Mouse (Mus musculus) CD4-positive, CD25-positive, alpha-beta regulatory T cell (primary cell): ENCODE data around the gene Ncor1. TPM values are rescaled to one million over a fixed set of nuclear protein-coding genes. Genes with fewer than 3 reads are reported as not detected.

Source experiments
- polyA plus RNA-seq: library from polyadenylated mRNA; unstranded; fragments of 100-300 nt; shearing (Covaris generic); gene quantifications from one replicate; pipeline ENCODE4 v1.2.1, GENCODE M21; 2017

Gene Ncor1
- polyA plus RNA-seq: 437 TPM

DNA sequence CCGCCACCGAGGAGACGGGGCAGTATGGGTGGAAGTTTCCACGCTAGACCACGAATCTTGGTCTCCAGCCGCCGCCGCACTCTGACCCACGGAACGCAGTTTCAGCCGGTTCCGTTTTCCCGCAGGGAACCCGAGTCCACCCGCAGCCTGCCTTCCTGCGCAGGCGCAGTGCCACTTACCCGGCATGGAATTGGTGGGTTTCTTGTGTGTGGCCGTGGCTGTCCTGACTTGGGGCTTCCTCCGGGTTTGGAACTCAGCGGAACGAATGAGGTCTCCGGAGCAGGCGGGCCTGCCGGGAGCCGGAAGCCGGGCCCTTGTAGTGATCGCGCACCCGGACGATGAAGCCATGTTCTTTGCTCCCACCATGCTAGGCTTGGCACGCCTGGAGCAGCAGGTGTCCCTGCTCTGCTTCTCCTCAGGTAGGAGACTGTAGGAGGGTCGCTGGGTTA lies at the start of gene Ncor1, which contains the start of gene Pigl:
Gene Ncor1, minus strand, starts transcription at position 266 of the 449 bp plus-strand sequence.
Gene Pigl, plus strand, starts transcription at position 185 of the 449 bp plus-strand sequence.

GRCm38 (mm10) chr11:62280675-62281600 lies 177.4 kb downstream of the Ncor1 start, which contains the start of the genes Zswim7 and Ttc19:
Gene Zswim7, minus strand, starts transcription at chr11:62281375.
Gene Ttc19, plus strand, starts transcription at chr11:62281473.

Other genes with a start within 250 kb of the Ncor1 start
- not detected for gene Adora2b, start 209.6 kb downstream of the Ncor1 start, polyA plus RNA-seq
- gene Zswim7, start 177.2 kb downstream of the Ncor1 start, polyA plus RNA-seq: 11.1 TPM
- 34.7 TPM for gene Ttc19, start 177.1 kb downstream of the Ncor1 start, polyA plus RNA-seq
- gene Pigl, start 81 bp downstream of the Ncor1 start, polyA plus RNA-seq: 11.7 TPM
- gene Cenpv, start 80.7 kb upstream of the Ncor1 start, polyA plus RNA-seq: 3.5 TPM
- gene Ubb, start 92.6 kb upstream of the Ncor1 start, polyA plus RNA-seq: 2,356 TPM
- gene Trpv2, start 115.9 kb upstream of the Ncor1 start, polyA plus RNA-seq: 88.9 TPM
- 4.2 TPM for gene Lrrc75a, start 190.0 kb upstream of the Ncor1 start, polyA plus RNA-seq
- gene Mmgt2, start 190.1 kb upstream of the Ncor1 start, polyA plus RNA-seq: 44.2 TPM